Mouse (Mus musculus) urinary bladder, postnatal 25 days (tissue): ENCODE measurements around the gene Snrpc.

Experiments
- DNase-seq: peaks from one replicate; pipeline ENCODE4 v3.0.0; 2022; ENCODE audit warnings: low spot score

The Snrpc gene

GRCm38 (mm10) chr17:27819971-27820567, 17.9 kb upstream of the Snrpc start:
- DNase-seq = peak; percentile 51

- peak; percentile 98 for DNase-seq
These were observed 17.2 kb upstream of the Snrpc start, which contains the start of gene D17Wsu92e for GRCm38 (mm10) chr17:27820568-27821406. Gene D17Wsu92e, minus strand, starts transcription at chr17:27820648.

GRCm38 (mm10) chr17:27821407-27822338, 16.3 kb upstream of the Snrpc start:
- DNase-seq = no peak

DNA sequence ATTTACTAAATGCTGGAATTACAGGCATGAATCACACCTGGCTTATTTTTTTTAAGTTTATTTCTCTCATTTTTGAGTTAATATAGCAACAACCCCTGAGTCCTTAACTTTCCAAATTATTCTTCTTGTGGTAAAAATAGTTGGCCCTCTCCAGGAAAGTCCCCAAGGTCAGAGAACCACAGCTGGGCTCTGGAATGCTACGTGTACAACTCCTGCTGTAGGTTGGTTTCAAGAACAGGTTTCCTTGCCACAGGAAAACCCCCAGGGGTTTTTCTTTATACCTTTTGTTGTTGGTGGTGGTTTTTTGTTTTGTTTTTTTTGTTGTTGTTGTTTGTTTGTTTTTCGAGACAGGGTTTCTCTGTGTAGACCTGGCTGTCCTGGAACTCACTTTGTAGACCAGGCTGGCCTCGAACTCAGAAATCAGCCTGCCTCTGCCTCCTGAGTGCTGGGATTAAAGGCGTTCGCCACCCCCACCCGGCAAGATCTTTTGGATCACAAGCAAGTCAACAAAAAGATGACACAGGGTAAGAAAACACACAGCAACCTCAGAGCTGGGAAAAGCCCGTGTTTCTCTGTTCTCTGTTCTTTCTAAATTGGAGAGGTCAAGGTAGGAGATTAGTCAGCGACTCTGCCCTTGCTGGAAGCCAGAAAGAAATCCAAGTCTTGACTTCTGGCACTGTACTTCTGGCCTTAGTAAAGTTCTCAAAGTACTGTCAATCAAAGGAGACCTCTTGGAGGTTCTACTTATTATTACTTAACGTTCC, 14.6 kb upstream of the Snrpc start:
- no peak for DNase-seq

- DNase-seq = no peak
These were observed 13.0 kb upstream of the Snrpc start for GRCm38 (mm10) chr17:27824941-27825340.

- DNase-seq = no peak
These were observed 12.4 kb upstream of the Snrpc start for GRCm38 (mm10) chr17:27825539-27825938.

- peak; percentile 62 for DNase-seq
These were observed 11.7 kb upstream of the Snrpc start for GRCm38 (mm10) chr17:27825984-27826905.

DNA sequence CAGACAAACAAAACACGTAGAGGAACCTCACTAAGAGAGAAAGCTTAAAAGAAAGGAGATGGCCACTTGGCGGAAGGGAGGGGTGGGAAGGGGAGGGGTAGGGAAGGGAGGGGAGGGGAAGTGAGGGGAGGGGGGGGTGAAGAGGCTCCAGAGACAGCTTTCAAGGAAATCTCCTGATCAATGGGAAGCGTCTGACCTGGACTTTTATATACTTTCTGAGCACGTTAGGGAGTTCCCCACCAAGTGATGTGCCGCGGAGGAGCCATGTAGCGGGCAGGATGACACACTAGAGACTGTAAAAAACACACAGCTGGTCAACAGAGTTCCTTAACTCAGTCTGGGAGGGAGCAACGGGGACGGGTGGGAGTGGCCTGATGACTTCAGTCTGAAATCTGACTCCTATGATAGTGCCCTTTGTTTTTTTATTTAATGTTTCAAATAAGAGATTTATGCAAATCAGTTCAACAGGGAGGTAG, 11.0 kb upstream of the Snrpc start:
- no peak for DNase-seq

DNA sequence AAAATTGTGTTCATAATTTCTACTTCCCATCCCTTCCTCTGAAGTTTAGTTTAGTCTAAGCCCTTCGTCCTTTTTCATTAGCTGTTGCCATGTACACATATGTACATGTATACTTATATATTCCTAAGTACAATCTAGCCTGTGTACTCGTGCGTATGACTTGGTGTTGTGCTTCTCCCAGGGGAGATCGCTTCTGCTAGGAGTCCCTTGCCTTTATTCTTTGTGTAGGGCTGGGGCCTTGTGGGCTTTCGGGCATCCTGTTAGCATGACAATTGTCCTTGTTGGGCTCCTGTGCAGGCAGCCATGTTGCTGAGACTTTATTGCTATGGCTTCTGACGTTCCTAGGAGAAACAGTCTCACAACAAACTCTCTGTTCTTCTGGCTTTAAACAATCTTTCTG, 10.4 kb upstream of the Snrpc start:
- DNase-seq = no peak

DNA sequence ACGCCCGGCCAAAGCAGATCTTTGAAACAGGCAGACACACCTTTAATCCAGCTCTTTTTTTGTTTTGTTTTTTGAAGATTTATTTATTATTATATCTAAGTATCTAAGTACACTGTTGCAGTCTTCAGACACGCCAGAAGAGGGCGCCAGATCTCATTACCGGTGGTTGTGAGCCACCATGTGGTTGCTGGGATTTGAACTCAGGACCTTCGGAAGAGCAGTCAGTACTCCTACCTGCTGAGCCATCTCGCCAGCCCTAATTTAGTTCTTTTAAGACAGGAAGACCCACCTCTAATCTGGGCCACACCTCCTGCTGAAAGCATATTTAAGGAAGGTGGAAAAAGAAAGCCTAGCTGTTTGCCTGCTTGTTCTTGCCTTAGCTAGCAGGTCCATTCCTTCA, 7.5 kb upstream of the Snrpc start:
- DNase-seq = no peak

- peak; percentile 87 for DNase-seq
These were observed 1.7 kb downstream of the Snrpc start for GRCm38 (mm10) chr17:27839469-27840252.

DNA sequence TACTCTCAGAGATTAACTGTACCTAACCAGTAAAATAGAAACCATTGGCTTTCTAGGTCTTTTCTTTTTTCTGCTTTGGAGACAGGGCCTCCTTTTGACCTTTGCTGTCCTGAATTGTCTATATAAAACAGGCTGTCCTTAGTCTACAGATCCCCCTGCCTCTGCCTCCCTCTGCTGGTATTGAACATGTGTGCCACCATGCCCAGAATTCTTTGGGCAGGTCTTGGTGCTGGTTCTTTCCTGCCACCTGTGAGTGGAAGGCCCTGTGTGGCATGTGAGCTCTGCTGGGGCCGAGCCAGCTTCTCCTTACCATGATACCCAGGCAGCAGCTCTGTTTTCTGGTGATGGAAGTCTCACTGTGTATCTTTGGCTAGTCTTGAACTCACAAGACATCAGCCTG, 10.4 kb downstream of the Snrpc start:
- no peak for DNase-seq

DNA sequence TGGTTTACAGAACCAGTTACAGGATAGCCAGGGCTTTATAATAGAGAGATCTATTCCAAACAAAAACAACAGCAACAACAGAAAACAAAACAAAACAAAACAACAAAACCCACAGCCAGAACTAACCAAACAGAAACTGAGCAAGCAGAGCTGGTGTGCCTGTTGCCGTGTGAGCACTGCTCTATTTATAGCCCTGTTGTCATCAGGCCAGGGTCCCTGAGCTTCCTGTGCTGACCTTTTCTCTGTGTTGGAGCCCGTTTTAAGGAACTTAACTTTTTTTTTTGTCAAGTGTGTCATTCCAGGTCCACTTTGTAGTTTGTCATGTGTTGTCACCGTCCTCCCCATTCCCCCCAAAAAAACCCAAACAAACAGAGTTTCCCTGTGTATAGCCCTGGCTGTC, 13.1 kb downstream of the Snrpc start:
- no peak for DNase-seq

DNA sequence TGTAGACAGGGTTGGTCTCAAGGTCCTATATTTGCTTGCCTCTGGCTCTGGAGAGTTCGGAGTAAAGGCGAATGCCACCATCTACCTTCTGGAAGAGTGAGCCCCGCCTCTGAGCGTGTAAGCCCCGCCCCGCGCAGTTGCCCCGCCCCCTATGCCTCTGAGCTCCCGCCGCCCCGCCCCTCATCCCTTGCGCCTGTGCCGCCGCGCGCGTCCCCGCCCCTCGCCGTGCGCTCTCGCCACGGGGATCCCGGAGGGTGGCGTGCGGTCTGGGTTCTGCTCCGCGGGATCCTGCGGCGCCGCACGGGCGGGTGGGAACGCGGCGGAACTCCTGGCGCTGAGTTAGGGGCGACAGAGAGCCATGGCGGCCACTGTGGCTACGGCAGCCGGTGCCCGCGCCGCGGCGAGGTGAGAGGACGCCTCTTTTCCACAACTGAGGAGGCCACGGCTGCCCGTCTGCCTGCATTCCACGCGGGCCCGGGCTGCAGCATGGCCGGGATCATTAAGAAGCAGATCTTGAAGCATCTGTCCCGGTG, 18.4 kb downstream of the Snrpc start, which contains the start of gene Uhrf1bp1:
Gene Uhrf1bp1 (plus strand): TSS at position 177 of the 533 bp plus-strand sequence.
- peak; percentile 77 for DNase-seq

DNA sequence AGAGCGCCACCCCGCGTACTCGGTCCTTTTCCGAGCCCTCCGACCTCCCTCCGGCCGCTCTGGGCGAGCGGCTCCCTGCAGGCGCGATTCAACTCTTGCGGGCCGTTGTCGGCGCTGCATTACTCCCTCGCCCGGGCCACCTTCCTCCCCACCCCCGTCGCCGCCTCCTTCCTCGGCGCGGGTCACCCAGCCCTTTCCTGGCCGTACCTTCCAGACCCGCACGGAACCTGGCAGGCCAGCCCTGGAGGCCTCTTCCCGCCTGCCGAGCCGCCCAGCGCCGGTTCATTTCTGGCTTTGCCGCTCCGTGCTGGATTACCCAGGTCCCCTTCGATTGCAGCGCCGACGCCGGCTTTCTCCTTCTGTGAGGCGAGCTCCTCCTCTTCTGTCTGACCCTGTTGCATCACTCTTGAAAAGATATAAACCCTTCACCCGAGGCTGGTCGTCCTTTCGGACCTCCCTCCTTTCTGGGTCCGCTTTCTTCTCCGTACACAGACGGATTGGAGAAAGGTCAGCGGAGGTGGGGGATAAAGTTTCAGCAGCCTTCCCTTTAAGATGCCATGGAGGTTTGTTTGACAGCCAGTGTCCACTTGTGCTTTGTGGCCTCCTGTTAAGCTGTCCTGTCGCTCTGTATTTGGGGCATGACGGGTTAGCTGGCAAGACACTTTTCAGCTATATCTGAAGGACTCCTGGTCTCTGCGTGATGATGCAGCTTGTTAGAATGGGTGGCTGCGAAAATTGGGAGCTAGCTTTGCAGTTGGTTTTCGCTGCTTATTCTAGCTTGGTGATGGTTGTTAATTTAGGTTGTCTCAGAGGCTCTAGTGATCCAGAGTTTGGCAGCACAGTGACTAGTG, 19.1 kb downstream of the Snrpc start:
- no peak for DNase-seq

DNA sequence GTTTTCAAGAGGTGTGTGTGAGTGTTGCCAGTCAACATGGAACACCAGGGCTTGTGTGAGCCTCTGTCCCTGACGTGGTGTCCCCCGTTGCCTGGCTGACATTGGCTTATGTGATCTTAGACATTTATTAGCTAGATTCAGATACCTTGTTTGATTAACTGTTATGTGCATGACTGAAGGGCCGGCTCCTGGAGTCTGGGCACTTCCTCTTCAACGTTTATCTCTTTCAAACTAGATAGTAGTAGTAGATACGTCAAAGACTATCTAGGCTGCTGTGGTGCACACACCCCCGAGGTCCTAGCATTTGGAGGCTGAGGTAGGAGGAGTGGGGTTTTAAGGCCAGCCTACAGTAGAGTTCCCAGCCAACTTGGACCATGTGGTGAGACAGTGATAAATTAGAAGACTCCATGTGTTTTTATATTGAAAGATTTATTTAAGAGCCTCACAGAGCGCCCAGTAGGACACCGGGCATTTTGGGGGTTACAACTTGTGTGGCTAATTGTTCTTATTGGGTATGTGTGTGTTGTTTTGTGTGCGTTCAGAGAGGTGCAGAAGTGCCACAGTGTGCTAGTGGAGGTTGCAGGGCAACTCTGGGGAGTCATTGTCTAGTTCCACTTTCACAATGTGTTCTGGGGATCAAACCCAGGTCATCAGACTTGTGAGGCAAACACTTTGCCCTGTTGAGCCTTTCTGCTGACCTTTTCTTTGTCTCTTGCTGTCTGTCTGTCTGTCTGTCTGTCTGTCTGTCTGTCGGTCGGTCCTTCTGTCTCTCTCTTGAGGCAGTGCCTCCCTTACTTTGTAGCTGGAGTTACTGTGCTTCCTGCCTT, 19.9 kb downstream of the Snrpc start:
- DNase-seq = no peak

- DNase-seq = no peak
These were observed 21.2 kb downstream of the Snrpc start for GRCm38 (mm10) chr17:27859131-27859530.
